Mouse (Mus musculus) common myeloid progenitor, adult 5-6 weeks (primary cell): ENCODE measurements around the gene Ablim1. TPM values are rescaled to one million over a fixed set of nuclear protein-coding genes. Genes with fewer than 3 reads are reported as not detected.
A peak's percentile ranks its signal among the peaks of the same experiment; 100 is the strongest.

Experiments used
- ATAC-seq: replicated peaks from 2 replicates; pipeline ENCODE4 v1.8.0; 2016; ENCODE audit warnings: low read depth, mild to moderate bottlenecking, moderate TSS enrichment, inconsistent platforms; ENCODE audit not compliant: poor library complexity, severe bottlenecking
- total RNA-seq: library from RNA; stranded (forward); fragments of 200-1000, 187-1606 nt; gene quantifications from 2 replicates; pipeline ENCODE4 v1.2.3, GENCODE M21; 2017

The Ablim1 gene
- 11.7 and 20.1 TPM in 2 replicates for total RNA-seq

DNA sequence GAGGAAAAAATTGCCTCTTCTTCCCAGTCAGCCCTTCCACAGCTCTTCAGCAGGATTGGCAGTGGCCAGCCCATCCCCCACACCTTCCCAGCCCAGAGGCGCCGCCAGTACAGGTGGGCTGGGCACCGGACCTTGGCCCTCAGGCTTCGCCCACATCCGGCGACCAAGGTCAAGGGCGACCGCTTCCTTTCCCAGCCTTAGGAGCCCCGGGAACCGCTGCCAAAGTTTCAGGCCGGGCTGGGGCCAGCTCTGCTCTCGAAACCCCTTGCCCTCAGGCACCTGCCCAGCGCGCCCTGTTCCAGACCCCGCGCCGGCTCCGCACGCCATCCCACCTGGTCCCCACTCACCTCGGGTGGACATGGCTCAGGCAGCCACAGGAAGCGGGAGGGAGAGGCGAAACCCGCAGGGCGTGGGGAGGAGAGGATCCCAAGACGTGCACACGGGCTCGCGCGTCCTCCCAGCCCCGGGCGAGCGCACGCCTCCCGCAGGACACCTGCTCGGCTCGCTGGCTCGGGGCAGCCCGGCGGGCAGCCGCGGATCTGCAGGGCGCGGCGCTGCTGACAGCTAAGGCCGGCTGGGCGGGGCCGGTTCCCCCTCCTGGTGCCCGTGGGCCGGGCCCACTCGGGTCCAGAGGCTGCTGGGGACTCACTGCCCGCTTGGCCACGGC, at the start of gene Ablim1:
Gene Ablim1 (minus strand): TSS at position 574 of the 667 bp plus-strand sequence.
- ATAC-seq = peak; percentile 60

DNA sequence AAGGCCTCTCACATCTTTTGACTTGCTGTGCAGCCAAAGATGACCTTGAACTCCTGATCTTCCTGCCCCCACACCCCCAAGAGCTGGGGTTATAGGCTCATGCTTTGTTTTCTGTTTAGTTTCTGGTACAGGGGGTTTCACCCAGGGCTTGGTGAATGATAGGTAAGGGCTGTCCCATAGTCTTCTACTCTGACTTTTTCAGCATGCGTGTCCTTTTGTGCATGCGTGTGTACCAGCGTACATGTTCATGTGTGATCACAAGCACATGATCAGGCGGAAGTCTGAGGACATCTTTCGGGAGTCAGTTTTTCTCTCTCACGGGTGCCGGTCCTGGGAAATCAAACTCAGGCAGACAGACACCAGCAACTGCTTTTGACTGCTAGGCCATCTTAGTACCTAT, 48.8 kb upstream of the Ablim1 start:
- ATAC-seq = no peak

GRCm38 (mm10) chr19:57363076-57363475, 48.4 kb upstream of the Ablim1 start:
- ATAC-seq = no peak

- ATAC-seq = no peak
Measured at GRCm38 (mm10) chr19:57362586-57362985, 47.9 kb upstream of the Ablim1 start.

DNA sequence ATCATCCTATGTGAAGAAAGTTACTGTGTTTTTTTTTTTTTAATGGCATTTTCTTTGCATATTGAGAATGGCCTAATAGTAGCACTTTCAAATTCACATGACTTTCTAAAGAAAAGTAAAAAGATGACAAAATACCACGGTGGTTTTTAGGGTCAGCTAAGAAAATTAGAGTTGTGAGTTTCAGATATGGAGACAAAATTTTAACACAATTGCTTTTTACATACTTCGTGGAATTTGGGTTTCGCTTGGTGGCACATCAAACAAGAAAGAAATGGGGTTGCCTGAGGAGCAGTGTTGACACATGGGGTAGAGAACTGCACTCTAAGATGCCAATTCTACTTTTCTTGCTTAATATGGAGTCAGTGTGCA, 47.2 kb upstream of the Ablim1 start:
- ATAC-seq = no peak

GRCm38 (mm10) chr19:57361131-57361938, 46.6 kb upstream of the Ablim1 start:
- 0 out of 2 replicates have a peak, but pooled peaks have one; percentile 7 for ATAC-seq

DNA sequence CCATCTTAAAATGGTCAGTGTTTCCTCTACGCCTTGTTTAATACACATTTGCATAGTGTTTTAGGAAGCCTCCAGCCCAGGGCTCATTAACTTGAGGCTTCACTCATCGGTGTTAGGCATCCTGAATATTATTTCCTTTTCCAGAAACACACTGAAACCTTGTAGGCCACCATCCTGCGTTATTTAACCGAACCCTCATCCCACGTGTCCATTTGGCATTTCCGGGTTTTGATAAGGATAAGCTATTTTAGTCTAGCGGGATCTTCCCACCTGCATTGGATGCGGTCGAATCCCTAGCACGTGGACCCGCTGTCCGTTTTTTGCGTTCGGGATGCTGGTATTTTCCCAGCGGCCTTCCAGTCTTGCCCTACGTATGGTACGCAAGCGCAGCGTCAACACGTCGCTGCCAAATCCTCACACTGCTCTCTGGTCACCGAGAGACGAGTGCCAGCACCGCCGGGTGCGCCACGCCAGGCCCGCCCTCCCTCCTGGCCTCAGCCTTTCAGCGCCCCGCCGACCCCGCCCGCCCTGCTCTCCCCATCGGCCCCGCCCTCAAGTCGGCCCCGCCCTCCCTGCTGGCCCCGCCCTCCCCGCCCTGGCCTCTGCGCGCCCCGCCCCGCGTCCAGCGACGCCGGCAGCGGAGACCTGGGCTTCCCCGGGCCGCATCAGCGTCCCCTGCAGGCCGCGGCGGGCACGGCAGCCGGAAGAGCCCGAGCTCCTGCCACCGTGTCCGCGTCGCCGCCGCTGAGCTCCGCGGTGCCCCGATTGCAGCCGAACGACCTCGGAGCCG, 45.8 kb upstream of the Ablim1 start, which contains the start of gene Fam160b1:
Gene Fam160b1 (plus strand): TSS at position 340 of the 790 bp plus-strand sequence.
- ATAC-seq = peak; percentile 68

DNA sequence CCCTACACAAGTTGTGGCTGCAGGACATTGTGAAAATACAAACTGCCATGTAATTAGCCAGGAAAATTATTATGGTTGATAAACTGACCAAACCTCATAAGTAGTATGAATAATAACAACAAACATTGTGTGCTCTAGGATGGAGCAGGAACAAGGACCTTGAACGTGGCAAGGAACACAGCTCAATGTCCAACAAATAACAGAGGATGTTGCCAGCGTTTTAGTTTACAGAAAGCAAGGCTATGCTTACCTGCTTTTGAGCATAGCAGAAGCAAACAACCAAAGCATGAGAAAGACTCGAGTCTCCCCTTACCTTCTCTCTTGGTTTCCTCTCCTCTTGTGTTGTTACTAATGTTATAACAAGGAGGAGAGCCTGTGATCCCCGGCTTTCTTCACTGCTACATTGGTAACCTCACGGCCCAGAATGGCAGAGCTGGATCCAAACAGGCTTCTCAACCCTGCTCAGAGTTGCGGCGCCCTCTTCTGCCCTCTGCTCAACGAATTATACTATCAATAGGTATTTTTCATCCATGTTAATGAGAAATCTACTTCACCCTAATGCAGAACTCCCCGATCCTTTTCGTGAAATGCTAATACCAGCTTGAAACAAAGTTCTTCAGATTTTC, 45.1 kb upstream of the Ablim1 start:
- no peak for ATAC-seq

DNA sequence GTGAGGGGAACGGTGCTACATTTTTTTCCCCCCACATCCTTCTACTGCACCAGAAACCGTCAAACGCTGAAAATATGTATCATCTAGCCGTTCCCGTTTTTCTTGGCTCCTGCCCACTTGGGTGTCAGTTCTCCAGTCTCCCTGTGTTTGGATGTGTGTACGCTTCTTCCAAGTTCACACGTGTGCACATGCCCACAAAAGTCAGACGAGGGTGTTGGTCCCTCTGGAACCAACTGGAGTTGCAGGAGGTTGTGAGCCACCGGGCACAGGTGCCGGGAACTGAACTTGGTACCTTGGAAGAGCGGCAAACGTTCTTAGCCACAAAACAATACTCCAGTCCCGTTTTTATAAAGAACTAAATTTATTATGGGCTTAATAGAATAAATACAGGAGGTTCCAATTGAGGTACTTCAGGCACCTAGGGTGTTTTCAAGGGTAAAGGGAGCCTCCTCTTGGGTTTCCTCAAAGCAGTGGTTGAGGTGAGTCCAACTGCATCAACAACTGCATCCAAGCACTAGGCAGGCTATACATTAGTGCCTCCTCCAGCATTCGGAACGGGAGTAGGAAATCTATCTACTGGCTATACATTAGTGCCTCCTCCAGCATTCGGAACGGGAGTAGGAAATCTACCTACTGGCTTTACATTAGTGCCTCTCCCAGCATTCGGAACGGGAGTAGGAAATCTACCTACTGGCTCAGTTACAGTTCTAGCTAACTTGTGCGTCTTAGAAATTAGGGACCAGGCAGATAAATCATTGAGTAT, 44.3 kb upstream of the Ablim1 start:
- no peak for ATAC-seq

- peak; percentile 60 for ATAC-seq
Measured at GRCm38 (mm10) chr19:57358322-57358721, 43.6 kb upstream of the Ablim1 start.

- no peak for ATAC-seq
Measured at GRCm38 (mm10) chr19:57357811-57358210, 43.1 kb upstream of the Ablim1 start.

- no peak for ATAC-seq
Measured at GRCm38 (mm10) chr19:57357244-57357643, 42.5 kb upstream of the Ablim1 start.

- ATAC-seq = no peak
Measured at GRCm38 (mm10) chr19:57356273-57356672, 41.6 kb upstream of the Ablim1 start.

GRCm38 (mm10) chr19:57355451-57356251, 40.9 kb upstream of the Ablim1 start:
- peak; percentile 46 for ATAC-seq

GRCm38 (mm10) chr19:57354715-57355114, 40.0 kb upstream of the Ablim1 start:
- ATAC-seq = 0 out of 2 replicates have a peak, but pooled peaks have one; percentile 9

- ATAC-seq = no peak
Measured at GRCm38 (mm10) chr19:57354050-57354449, 39.3 kb upstream of the Ablim1 start.

- no peak for ATAC-seq
Measured at GRCm38 (mm10) chr19:57353228-57353627, 38.5 kb upstream of the Ablim1 start.

GRCm38 (mm10) chr19:57352337-57352935, 37.7 kb upstream of the Ablim1 start:
- ATAC-seq = no peak
